Mouse (Mus musculus): Measurements from ENCODE around the gene Cers6. TPM values are rescaled to one million over a fixed set of nuclear protein-coding genes. Genes with fewer than 3 reads are reported as not detected.
A peak's percentile ranks its signal among the peaks of the same experiment; 100 is the strongest.

Gene Cers6
- total RNA-seq, 4 experiments from 2014 or later, result 4.4 to 11.7 (median 7.1) TPM

DNA sequence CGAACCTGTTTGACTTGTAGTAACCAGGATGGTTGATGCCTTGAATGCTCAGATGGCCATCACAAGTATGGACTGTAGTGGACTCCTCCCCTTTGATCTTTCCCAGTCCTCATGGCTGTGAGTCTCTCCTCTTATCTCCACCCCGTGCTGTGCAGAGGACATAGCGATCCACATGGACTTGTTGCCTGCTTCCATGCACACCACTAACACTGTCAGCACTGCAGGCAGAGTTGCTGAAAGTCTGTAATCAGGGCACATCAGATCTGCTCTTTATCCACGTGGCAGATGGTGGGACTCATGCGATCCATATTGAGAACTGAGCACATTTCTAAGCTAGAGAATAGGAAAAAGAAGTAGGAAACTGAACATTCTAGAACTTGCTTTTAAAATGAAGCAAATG is 154.6 kb downstream of the Cers6 start:
- DNase-seq (ENCODE audit: low spot score), result no peak

DNA sequence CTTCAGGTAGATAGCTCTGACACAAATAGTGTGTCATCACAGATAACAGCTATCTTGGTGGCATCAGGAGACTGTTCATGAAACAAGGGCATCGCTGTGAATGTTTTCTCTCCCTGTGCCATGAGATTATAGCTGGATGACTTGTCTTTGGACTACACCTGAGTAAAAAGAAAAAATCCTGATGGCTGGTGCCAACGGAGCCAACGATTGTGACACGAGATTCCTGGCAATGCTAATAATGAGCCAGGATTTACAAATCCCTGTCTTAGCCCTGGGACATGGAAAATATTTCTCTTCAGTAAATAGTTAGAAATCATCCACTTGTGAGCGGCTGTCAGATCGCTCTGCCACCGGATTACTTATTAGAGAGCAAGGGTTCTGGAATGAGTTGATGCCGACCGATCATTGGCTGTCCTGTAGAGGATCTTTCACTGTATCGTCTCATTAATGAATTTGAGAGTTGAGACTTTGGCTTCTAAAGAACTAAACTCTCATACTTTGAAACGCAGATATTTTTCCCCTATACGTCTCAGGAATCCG is 157.9 kb downstream of the Cers6 start:
- DNase-seq (ENCODE audit: low spot score), result no peak

DNA sequence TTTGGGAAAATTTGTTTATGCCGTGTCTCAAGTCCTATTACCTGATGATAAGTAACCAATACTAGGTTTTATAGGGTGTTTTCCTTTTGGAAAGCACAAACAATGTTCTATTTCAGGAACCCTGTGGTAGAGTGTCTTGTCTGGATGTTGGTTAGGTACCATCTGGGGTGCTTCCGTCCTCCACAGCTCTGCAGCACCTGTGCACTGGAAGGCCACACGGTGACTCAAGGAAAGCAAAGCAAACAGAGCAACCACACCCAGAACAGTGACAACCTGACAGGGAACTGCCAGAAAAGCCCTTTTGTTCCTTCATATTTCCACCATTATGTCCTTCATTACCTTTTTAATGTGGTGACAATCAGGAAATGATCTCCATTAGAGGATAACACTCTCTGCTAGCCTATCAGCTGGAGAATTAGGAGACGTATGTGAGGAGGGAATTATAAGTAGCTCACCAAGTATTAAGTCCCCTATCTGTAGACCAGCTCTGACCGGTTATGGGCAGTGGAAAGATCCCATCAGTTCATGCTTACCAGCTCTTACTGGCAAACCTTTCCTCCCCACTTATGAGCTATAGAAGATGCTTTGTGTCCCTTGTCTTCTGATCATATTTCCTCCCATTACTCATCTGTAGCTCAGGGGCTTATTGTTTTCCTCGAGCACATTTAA is 158.7 kb downstream of the Cers6 start:
- DNase-seq (ENCODE audit: low spot score), result no peak

DNA sequence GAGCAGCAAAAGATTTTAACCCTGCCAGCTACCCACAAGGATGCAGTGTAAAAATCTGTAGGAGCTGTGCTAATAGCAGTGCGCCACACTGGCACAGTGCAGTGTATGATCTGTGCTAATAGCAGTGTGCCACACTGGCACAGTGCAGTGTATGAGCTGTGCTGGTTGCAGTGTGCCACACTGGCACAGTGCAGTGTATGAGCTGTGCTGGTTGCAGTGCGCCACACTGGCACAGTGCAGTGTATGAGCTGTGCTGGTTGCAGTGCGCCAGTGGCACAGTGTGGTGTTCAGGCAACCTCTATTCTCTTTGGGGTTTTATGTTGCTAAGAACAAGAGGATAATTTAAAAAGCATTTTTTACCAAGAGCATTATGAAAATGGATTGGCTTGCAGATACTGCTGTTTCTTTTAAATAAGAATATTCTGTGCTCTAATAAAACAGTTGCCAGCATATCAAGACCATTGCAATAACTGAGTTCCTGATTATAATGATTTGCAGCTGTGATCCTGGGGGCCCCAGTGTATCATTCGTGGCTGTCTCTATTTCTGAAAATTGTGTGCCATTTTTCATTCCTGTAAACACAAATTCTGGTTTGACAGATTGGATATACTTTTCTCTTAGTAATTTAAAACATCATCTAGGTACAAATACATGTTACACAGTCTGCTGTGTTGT is 159.5 kb downstream of the Cers6 start:
- DNase-seq (ENCODE audit: low spot score), result no peak

DNA sequence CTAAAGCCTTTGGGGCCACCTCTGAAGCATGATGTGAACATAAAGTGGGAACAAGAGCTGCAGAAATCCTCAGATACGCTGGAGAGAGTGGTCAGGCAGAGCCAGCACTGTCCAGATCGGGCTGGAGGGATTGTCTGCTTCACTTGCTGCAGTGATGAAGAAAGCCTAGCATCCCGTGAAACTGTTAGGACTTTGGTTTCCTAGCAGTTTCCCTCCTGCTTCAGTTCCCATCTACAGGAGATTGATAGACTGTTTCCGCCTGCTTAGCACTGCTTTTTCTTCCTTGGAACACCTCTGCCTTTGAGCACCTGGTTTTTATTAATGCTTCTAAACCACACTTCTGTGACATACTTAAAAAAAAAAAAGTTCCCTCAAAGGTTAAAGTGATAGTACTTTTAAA is 160.3 kb downstream of the Cers6 start:
- DNase-seq (ENCODE audit: low spot score), result no peak

DNA sequence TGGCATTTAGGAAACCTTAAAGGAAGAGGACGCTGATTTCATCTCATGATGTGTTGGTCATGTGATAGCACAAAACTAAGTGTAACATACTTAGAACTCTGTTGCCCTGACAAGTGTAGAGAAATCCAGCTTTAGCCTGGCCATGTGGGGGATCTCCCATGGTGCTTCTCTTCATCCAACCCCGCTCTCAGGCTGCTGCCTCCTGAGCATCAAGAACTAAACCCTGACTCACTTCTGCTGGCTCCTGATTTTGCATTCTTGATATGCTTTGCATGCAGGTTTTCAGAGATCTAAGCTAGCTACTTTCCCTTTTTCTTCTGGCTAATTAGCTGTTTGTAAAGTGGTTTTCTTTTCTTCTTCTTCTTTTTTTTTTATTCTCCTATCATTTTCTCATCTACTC is 163.6 kb downstream of the Cers6 start:
- no peak for DNase-seq (ENCODE audit: low spot score)

DNA sequence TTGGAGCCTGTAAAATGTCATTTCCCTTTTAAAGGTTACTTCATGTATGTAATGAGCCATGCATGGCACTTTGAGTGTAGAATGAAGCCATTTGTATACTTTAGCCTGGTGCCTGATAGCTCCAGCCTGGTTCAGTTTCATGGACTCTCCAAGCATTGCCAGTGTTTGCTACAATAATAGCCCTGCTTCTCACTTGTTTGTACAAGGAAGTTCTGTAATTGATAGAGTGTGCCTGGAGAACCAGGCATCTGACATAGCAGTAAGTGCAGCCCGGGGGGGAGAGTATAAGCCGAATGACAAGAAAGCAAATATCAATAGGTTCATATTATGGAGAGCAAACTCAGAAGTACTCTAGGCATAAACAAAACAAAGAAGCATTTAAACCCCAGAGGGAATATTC is 171.3 kb downstream of the Cers6 start:
- DNase-seq (ENCODE audit: low spot score), result no peak

DNA sequence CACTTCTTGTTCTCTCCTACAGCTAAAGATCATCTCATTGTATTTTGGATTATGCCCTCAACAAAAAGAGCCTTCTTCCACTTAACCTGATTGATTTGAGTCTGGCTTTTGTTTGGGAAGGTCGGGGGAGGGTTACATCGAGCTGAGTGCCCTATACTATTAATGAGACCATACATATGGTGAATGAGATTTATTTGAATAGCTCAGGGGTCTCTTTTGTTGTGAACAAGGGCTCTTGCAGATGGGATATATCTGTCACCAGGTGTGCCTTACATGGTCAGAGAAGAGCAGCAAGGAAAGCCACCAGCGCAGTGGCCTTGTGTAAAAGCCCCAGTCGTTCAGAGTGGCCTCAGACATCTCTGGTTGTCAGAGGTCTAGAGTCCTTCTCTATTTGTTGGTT is 174.2 kb downstream of the Cers6 start:
- no peak for DNase-seq (ENCODE audit: low spot score)

DNA sequence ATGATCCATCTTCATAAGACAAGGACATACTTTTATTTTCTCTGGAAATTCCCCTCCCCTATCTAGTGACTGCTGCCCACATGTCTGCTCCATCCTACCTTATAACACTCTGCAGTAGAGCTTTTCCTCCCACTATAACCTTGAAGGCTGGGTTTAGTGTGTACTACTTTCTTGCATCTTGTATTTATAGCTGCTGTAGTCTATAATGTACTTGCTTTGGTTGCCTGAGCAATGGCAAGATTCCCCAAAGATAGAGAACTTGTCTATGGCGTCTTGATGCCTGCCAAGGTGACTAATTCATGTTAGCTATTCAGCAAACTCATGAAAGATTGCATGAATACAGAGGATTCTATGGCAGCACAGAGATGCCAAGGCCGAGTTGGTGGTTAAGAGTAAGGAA is 176.1 kb downstream of the Cers6 start:
- no peak for DNase-seq (ENCODE audit: low spot score)

DNA sequence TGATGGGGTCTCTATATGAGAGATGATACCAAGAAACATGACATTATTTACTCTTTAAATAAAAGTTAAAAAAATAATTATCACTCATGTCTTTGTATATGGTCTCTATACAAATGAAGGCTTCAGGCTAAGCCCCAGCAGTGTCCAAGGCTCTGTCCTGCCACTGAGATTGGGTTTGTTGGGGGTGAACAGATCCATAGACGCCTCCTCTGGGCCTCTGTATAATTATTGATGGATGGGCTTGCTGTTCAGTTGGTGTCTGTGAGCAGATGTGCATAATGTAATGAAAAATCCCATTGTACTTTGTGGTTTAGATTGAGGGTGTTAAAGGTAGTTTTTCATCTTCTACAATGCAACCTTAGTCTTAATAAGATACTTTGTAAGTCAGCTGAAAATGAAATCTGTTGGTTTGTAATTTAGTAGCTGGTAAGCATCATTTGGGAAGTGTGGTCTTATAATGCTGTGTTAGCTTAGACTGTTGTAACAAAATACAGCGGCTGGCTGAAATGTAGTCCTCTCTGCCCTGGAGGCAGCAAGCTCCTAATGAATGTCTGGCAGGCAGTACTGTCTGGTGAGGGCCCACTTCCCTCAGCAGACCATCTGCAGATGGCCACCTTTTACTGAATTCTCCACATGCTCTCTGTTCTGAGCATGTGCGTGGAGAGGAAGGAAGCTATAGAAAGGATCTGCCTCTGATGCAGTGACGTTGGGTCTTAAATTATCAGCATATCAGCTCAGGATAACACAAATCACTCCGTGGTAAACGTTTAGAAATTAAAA is 181.3 kb downstream of the Cers6 start:
- DNase-seq (ENCODE audit: low spot score), result no peak

DNA sequence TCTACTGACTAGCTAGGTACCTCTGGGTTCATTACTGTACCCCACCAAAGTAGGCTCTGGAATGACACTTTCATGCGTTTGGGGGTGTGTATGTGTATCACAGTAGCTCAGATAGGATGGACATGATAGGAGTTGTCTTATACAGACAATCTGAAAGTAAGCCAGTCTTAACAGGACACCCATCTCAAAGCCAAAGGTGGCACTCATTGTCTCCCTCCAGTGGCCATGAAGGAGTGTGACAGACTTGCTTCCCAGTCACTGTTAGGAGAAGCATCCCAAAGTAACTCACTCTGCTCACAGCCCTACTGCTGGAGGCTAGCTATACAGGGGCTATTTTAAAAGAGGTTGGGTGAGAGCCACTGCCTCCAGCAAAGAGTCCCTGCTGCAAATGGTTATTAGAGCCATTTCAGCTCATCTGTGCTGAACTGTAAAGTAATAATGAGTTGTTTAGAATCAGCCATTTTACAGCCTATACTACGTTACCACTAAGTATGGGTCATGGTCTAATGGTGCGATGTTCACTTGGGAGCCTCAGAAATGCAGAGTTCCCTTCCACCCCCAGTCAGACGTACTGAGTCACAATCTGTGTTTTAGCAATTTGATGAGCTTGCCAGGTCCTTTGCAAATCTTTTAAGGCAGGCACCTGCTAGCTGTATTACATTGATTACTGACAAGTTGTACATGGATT is 182.3 kb downstream of the Cers6 start:
- peak; percentile 33 for DNase-seq (ENCODE audit: low spot score)

DNA sequence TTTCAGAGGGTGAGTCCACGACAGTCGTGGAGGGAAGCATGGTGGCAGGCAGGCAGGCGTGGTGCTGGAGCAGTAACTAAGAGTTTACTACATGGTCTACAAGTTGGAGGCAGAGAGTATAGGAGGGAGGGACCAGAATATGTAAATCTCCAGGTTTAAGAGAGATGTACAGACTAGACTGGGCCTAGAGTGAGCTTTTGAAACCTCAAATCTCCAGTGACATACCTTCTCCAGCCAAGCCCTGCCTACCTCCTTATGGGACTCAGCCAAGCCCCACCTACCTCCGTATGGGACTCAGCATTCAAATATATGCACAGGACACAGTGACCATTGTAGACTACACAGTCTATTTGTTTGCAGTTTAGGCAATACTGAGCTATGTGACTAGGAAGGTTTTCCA is 184.7 kb downstream of the Cers6 start:
- DNase-seq (ENCODE audit: low spot score), result no peak

DNA sequence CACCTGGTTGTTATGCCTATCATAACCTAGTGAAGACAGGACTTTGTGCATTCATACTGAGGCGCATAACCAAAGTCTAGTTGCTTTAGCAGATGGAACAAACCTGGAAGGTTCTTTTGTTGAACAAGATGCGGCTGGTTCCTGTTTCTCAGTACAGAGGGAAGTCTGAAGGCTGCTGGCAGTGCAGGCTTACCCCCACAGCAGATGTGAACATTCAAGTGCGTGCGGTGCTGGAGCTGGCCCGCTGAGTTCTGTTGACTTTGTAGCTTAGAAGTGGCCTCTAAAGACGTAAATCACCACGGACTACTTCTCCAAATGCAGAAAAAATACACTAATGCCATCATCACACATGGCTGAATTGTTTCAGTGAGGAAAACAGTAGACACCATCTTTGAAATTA is 186.1 kb downstream of the Cers6 start:
- DNase-seq (ENCODE audit: low spot score), result no peak

DNA sequence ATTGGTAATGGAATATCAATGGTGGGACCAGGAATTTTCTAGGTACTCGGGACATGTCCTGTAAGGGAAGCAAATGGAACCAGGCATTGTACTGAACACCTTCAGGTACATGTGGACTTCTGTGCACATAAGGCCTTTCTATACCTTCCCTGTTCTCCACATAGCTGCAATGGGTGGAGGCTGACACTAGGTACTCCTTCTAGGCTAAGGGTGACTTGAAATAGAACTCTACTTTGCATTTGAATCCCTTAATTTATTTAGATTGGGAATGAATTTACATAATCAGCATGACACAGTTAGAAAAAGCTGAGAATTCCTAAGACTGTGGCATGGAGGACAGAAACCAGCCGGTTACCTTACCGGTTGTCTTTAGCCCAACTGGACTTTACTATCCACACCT is 186.6 kb downstream of the Cers6 start:
- DNase-seq (ENCODE audit: low spot score), result no peak

DNA sequence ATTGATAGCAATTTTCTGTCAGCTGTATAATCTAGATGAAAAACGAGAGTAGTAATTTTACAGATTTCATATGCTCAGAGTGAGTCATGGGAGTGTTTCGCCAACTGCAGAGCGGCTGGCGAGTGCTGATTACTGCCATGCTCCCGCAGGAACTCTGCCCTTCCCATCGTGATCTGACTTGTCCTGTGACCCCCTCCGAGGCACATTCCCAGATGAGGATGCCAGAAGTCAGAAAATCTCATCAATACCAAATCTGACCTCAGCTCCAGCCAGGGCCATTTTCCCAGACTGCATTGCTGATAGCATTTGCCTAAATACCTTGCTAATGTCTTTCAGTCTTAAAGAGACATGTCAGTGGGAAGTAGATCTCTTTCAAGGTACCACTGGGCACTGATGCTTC is 187.9 kb downstream of the Cers6 start:
- DNase-seq (ENCODE audit: low spot score), result no peak

DNA sequence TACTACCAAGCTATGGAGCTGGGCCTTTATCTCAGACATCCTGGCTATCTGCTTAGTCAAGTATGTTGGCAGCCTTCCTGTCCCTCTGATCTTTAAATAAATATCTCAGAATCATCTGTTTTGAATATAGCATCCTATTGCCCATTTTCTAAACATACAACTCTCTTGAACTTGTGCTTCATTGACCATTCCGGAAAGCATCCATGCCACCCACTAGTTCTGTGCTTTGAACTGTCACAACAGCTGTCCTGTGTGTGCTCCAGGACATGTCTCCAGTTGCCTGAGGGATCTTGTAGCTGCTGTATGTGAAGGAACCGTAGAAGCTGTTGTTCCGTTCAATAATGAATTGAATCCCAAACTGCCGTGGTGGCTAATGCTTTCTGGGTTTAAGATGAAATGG is 188.9 kb downstream of the Cers6 start:
- no peak for DNase-seq (ENCODE audit: low spot score)

DNA sequence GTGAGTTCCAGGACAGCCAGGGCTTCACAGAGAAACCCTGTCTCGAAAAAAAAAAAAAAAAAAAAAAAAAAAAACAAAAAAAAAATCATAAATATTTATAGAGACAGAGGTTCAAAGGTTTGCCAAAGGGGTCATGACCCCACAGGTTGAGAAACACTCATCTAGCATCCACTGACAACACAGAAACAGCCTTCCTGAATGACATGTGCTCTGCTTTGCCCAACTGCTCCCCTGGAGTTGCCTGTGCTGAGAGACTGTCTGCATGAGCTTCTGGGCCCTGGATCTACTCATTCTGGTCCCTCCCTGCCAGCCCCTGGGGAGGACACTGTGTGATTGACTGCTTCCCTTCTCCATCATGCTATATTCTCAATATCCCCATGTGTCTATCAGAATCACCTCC is 190.4 kb downstream of the Cers6 start:
- DNase-seq (ENCODE audit: low spot score), result no peak

DNA sequence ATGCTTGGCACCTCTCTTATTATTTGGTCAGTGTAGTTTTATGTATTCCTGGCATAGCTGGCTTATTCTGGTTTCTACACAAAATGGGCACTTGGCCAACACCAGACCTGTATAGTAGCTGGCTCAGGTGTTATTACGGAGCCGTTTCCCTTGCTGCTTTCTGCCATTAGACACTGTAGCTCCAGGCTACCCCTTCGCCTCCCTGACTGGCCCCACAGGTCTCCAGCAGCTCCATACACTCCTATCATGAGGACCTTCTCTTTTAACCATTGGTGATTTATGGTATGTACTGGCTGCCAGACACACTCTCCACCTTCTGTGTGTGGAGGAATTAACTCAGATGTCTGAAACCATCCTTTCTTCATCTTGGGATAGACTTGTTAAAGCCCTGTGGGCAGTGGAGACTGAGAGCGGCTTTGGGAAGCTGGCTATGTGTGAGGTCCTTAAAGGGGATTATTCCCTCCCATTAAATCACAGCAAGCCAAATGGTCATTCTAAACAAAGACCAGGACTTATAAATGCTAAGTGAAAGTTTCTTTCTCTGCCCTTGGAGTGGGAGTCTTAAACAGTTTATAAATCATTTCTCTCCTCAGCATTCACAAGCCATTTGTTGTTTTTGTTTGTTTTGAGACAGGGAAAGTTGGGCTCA is 192.1 kb downstream of the Cers6 start:
- DNase-seq (ENCODE audit: low spot score), result no peak

DNA sequence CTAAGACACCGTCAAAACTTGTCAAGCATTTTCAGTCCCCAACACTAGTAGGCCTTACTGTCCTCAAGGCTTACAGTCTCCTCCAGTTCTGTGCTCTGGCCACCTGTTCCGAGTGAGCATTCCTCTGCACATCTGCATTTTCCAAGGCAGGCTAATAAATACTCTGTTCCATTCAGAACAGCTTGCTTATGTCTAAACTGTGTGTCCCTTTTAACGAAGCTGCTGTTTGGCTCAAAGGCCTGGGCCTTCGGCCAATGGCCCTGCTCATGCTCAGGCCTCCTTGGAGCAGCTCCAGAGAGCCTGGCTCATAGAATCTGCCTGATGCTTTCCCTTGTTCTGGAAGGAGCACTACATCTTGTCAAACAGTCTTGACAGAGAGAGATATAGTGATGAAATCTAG is 193.0 kb downstream of the Cers6 start:
- DNase-seq (ENCODE audit: low spot score), result peak; percentile 89

DNA sequence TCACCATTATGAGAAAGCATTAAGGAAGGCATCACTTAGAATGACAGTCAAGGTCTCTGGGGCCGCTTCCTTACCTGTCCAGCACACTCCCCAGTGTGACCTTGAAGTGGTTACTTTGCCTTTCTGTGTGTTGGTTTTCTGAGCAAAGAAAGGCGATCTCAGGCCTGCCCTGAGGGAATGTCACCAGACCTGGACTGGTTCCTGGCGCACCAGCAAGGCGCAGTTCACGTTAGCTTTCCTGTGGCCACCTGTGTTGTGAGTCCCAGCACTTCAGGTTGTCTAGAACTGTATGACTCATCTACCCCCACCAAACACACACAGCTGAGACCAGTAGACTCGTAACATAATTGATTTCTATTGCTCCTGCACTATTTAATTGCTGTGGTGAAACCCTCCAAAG is 193.9 kb downstream of the Cers6 start:
- no peak for DNase-seq (ENCODE audit: low spot score)

DNA sequence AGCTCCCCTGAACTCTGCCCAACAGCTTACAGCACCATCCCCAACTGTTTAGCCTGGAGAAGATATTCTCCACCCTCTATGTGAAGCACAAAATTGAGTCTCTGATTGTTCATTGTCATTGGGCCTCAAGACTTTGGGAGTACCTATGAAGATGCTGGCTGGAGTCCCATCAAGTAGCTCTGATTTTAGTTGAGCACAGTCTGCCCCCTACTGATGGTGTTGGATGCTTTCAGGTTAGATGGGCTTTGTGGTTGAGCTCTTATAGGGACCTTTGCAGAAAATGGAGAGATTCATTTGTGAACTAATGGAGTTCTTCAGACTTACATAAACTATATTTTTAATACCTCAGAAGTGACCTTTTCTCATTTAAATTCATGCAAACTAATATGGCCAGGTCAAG is 200.1 kb downstream of the Cers6 start:
- peak; percentile 24 for DNase-seq (ENCODE audit: low spot score)

All from heart, adult 8-10 months (tissue).